Mouse (Mus musculus) heart, embryonic 13.5 days (tissue): ENCODE results near the gene Ttc3. TPM values are rescaled to one million over a fixed set of nuclear protein-coding genes. Genes with fewer than 3 reads are reported as not detected.

Experiments used
- ATAC-seq: fragments of 200-750 bp; cut with Nextera tagmentation; 2 replicates; pipeline ENCODE4 v1.8.0; 2017; ENCODE audit warnings: moderate TSS enrichment; ENCODE audit not compliant: insufficient number of reproducible peaks, low FRiP score, low TSS enrichment; ENCODE audit errors: extremely low read depth
- H3K27ac ChIP-seq: fragments of 300-500 bp; sonication (generic); replicated peaks from 2 replicates; pipeline ENCODE4 v1.5.1; 2015; ENCODE audit warnings: moderate library complexity, mild to moderate bottlenecking, inconsistent platforms
- H3K27me3 ChIP-seq: fragments of 300-500 bp; sonication (generic); replicated peaks from 2 replicates; pipeline ENCODE4 v1.6.1; 2015; ENCODE audit warnings: mild to moderate bottlenecking, inconsistent platforms
- H3K36me3 ChIP-seq: fragments of 300-500 bp; sonication (generic); 2 replicates; pipeline ENCODE4 v1.6.1; 2015; ENCODE audit warnings: mild to moderate bottlenecking, inconsistent platforms
- H3K4me1 ChIP-seq: fragments of 300-500 bp; sonication (generic); 2 replicates; pipeline ENCODE4 v1.6.1; 2015; ENCODE audit warnings: inconsistent platforms
- H3K4me2 ChIP-seq: fragments of 300-500 bp; sonication (generic); 2 replicates; pipeline ENCODE4 v1.6.1; 2015; ENCODE audit warnings: inconsistent platforms, mild to moderate bottlenecking, moderate library complexity
- H3K4me3 ChIP-seq: fragments of 300-500 bp; sonication (generic); 2 replicates; pipeline ENCODE4 v1.5.1; 2015; ENCODE audit warnings: moderate library complexity, mild to moderate bottlenecking, inconsistent platforms
- H3K9ac ChIP-seq: fragments of 300-500 bp; sonication (generic); 2 replicates; pipeline ENCODE4 v1.6.1; 2015; ENCODE audit warnings: inconsistent platforms, mild to moderate bottlenecking, moderate library complexity
- H3K9me3 ChIP-seq: fragments of 300-500 bp; sonication (generic); 2 replicates; pipeline ENCODE4 v1.6.1; 2016; ENCODE audit warnings: inconsistent platforms
- WGBS: fragments of 180-500 bp; shearing (Covaris S2); methylation state at CpG from one replicate; pipeline ENCODE4 v1.1.7; 2015; ENCODE audit warnings: mixed read lengths; 5-methylcytosine and 5-hydroxymethylcytosine counted together
- polyA plus RNA-seq: library from polyadenylated mRNA; unstranded; fragments of >200 nt; fragmentation: Nextera tagmentation; extraction: Ambion mirVana; gene quantifications from 2 replicates; pipeline ENCODE4 v1.2.1, GENCODE M21; 2015

Ttc3 gene
- polyA plus RNA-seq, 1 experiment from 2014 or later, result 158 TPM

GRCm38 (mm10) chr16:94509983-94510382 lies 139.6 kb downstream of the Ttc3 start:
- H3K27ac ChIP-seq, result no peak overlapping the region
- peaks cover 85% of the 10 kb centered on the region for H3K36me3 ChIP-seq
- no peak for ATAC-seq
- H3K9me3 ChIP-seq, result no peaks in the 10 kb centered on the region
- H3K4me3 ChIP-seq, result no peak overlapping the region
- H3K4me2 ChIP-seq, result no peak overlapping the region
- WGBS, result 75% methylated on average over 2 of the region's 2 CpGs
- no peaks in the 10 kb centered on the region for H3K27me3 ChIP-seq
- no peak overlapping the region for H3K9ac ChIP-seq
- H3K4me1 ChIP-seq, result no peaks in the 10 kb centered on the region

- H3K9me3 ChIP-seq, result no peaks in the 10 kb centered on the region
- WGBS, result 94% methylated on average over 2 of the region's 2 CpGs
These were observed 147.2 kb downstream of the Ttc3 start for GRCm38 (mm10) chr16:94517606-94518005.

More at GRCm38 (mm10) chr16:94517606-94518005, 147.2 kb downstream of the Ttc3 start:
- H3K9ac ChIP-seq, result no peak overlapping the region
- H3K27ac ChIP-seq, result no peak overlapping the region
- peaks cover 28% of the 10 kb centered on the region for H3K36me3 ChIP-seq
- no peaks in the 10 kb centered on the region for H3K27me3 ChIP-seq
- no peak overlapping the region for H3K4me3 ChIP-seq
- no peak overlapping the region for H3K4me2 ChIP-seq
- no peak for ATAC-seq
- H3K4me1 ChIP-seq, result peaks cover 44% of the 10 kb centered on the region

Other genes starting within 250 kb of the Ttc3 start
- gene Hlcs, start 57.0 kb upstream of the Ttc3 start, polyA plus RNA-seq, result 7.6 and 8.0 TPM in 2 replicates
- gene Ripply3, start 42.2 kb upstream of the Ttc3 start, polyA plus RNA-seq, result 5.0 and 6.0 TPM in 2 replicates
- 111 and 115 TPM in 2 replicates for gene Pigp, start 1.2 kb downstream of the Ttc3 start, polyA plus RNA-seq
- gene Vps26c, start 156.2 kb downstream of the Ttc3 start, polyA plus RNA-seq, result 43.6 and 46.7 TPM in 2 replicates
- 6.7 and 7.2 TPM in 2 replicates for gene Dyrk1a, start 199.4 kb downstream of the Ttc3 start, polyA plus RNA-seq